28 mouse cellular contexts compared by ENCODE assay signal in genomic region chr19:57269791-57270190, GRCm38 (mm10). TPM values are rescaled to one million over a fixed set of nuclear protein-coding genes. Genes with fewer than 3 reads are reported as not detected.
DNase-seq lines count a peak whose midpoint lies in the region; ATAC-seq and TF ChIP-seq lines count a peak whose summit lies in the region.
"Had no signal": no experiment of that assay in that cellular context is flagged by ENCODE, and none has a peak within 500 bp of the region (broad histone marks: within the 10 kb centered on the region; RNA-seq: fewer than 3 reads in every experiment).

No protein-coding gene starts in this region.

- no peaks in the 10 kb centered on the region for H3K9me3 ChIP-seq in heart, embryonic 15.5 days (replicated peaks)
- H3K9me3 ChIP-seq: embryonic facial prominence, embryonic 13.5 days; limb, embryonic 13.5 days; liver, embryonic 12.5 days; neural tube, embryonic 15.5 days had no signal

- H3K27me3 ChIP-seq in heart, embryonic 15.5 days: no peaks in the 10 kb centered on the region
- H3K27me3 ChIP-seq: embryonic facial prominence, embryonic 13.5 days; neural tube, embryonic 15.5 days had no signal

- no peak for TF ChIP-seq CTCF in brain, embryonic 14.5 days (IDR thresholded peaks at IDR 0.05; ENCODE audit: borderline replicate concordance, extremely low read depth, insufficient read depth, insufficient read length)

- DNase-seq in heart, adult 11 months: peak; percentile 94
- DNase-seq in heart, postnatal 36 days: no peak
- no peak for DNase-seq in heart, postnatal 14 days
- DNase-seq in brain, embryonic 14.5 days (ENCODE audit: low read depth): peak; percentile 74
- DNase-seq in adrenal gland, postnatal 10 days: no peak
- DNase-seq: adrenal gland, adult 8-10 months; cerebellum, adult 8-10 months; cerebellum, postnatal 36 days; embryo, embryonic 11 days; gastrocnemius, postnatal 14 days; kidney, adult 18-20 months; kidney, postnatal 4 days; lung, adult 18-20 months; lung, postnatal 10 days; right cerebral cortex, postnatal 14 days; thymus, adult 2 months; thymus, postnatal 4 days had no signal

- H3K4me2 ChIP-seq in heart, embryonic 15.5 days: 0 out of 2 replicates have a peak overlapping the region, but pooled peaks have one; percentile 1
- H3K4me2 ChIP-seq: embryonic facial prominence, embryonic 13.5 days; hindbrain, embryonic 14.5 days; limb, embryonic 13.5 days; liver, embryonic 12.5 days; neural tube, embryonic 15.5 days had no signal

- ATAC-seq in heart, embryonic 15.5 days (replicated peaks; ENCODE audit: insufficient number of reproducible peaks, insufficient read depth, low FRiP score, low read depth): no peak
- ATAC-seq: activated CD4-positive, CD25-positive, alpha-beta regulatory T cell, adult 4 months; inflammation-experienced regulatory T-cells, adult 6 months; liver, embryonic 12.5 days had no signal

- H3K4me3 ChIP-seq in heart, embryonic 15.5 days: no peak overlapping the region
- no peak overlapping the region for H3K4me3 ChIP-seq in brown adipose tissue, adult 24 weeks (ENCODE audit: insufficient read depth, low read depth, low read length)
- H3K4me3 ChIP-seq: embryonic facial prominence, embryonic 13.5 days; limb, embryonic 13.5 days; liver, embryonic 12.5 days; neural tube, embryonic 15.5 days had no signal

- intact Hi-C loops in heart, postnatal 36 days (cut with DNase I): no loop called here
- intact Hi-C loops in heart, postnatal 14 days (cut with DNase I): loop anchor here (2.0 to 5.0 kb wide), 4 partner anchors 31 to 107 kb away; no protein-coding TSS in a partner anchor

- WGBS in heart, embryonic 15.5 days: 53% methylated on average over 6 of the region's 6 CpGs

- no peak overlapping the region for H3K9ac ChIP-seq in heart, embryonic 15.5 days
- H3K9ac ChIP-seq: embryonic facial prominence, embryonic 13.5 days; hindbrain, embryonic 14.5 days; limb, embryonic 13.5 days; liver, embryonic 12.5 days; neural tube, embryonic 15.5 days had no signal

- H3K27ac ChIP-seq in heart, embryonic 15.5 days: peak overlapping the region; percentile 90
- H3K27ac ChIP-seq in brown adipose tissue, adult 24 weeks (replicated peaks; ENCODE audit: low read depth, low read length): peak overlapping the region; percentile 93
- H3K27ac ChIP-seq: embryonic facial prominence, embryonic 13.5 days; hindbrain, embryonic 14.5 days; limb, embryonic 13.5 days; liver, embryonic 12.5 days; neural tube, embryonic 15.5 days; stomach, postnatal 0 days had no signal

- TF ChIP-seq POLR2A in brain, embryonic 14.5 days (IDR thresholded peaks at IDR 0.05; ENCODE audit: borderline replicate concordance, extremely low read depth, insufficient read depth, insufficient read length, poor library complexity, severe bottlenecking): no peak

- H3K4me1 ChIP-seq in heart, embryonic 15.5 days (replicated peaks): peaks cover 68% of the 10 kb centered on the region
- H3K4me1 ChIP-seq in brown adipose tissue, adult 24 weeks (ENCODE audit: control insufficient read depth, insufficient read depth, insufficient read length, low read length): peaks cover 71% of the 10 kb centered on the region

- no peaks in the 10 kb centered on the region for H3K36me3 ChIP-seq in heart, embryonic 15.5 days
- H3K36me3 ChIP-seq: embryonic facial prominence, embryonic 13.5 days; limb, embryonic 13.5 days; liver, embryonic 12.5 days; neural tube, embryonic 15.5 days had no signal

RNA-seq across cellular contexts. Expression of gene Ablim1, which starts 44.9 kb away (rescaled TPM):
- 100 to 1,000 TPM; 423 to 468 TPM for total RNA-seq in heart, postnatal 36 days (2021)
- polyA plus RNA-seq in heart, embryonic 15.5 days (2015; fragmentation: Nextera tagmentation; extraction: Ambion mirVana): 56.2 and 63.8 TPM in 2 replicates
- 100 to 1,000 TPM; 489 to 510 TPM for total RNA-seq in heart, postnatal 14 days (2021)
- polyA plus RNA-seq in brain, embryonic 14.5 days (2012; rRNA removed): 19.3 and 40.7 TPM in 2 replicates
- polyA plus RNA-seq in brown adipose tissue, adult 24 weeks (2012; ENCODE audit: insufficient read depth, insufficient read length, missing spikeins): 52.5 and 54.2 TPM in 2 replicates
- total RNA-seq in adrenal gland, postnatal 10 days (2021): 10 to 100 TPM; 83.6 to 94.5 TPM
- total RNA-seq: MEL had no signal

Comparison
In these comparisons a context has a peak if more than half of its experiments do, and no peak if none do; other contexts are left out.
1. DNase-seq: peak in heart, adult 11 months (single experiment) and brain, embryonic 14.5 days (single experiment); none in heart, postnatal 36 days (0 of 2), heart, postnatal 14 days (0 of 2) and adrenal gland, postnatal 10 days (single experiment).
2. RNA of gene Ablim1, which starts 44.9 kb away (total RNA-seq): 489 to 510 TPM in heart, postnatal 14 days and 423 to 468 TPM in heart, postnatal 36 days; 83.6 to 94.5 TPM in adrenal gland, postnatal 10 days; every median in the first group is over 4 times any median in the second.